Mouse (Mus musculus): Measurements from ENCODE around the gene Adk. TPM values are rescaled to one million over a fixed set of nuclear protein-coding genes. Genes with fewer than 3 reads are reported as not detected.
A peak's percentile ranks its signal among the peaks of the same experiment; 100 is the strongest.

Adk gene
- polyA plus RNA-seq, 1 experiment from 2014 or later = 50.0 TPM

DNA sequence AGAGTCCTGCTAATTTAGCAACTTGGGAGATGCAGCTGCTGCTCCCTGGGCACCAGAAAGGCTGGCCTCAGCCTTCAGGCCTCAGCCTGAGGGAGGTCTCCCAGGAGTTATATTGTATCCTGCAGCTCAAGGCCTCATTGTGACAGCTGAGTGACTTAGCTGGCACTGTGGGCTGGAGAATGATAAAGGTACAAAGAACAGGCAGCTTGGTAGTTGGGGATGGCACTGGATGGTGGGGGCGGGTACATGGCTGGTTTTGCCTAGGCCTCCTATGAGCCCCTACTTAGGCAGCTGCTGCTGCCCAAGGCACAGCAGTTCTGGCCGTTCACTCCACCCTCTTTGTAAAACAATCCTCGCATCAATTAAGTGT is 436.7 kb downstream of the Adk start:
- ATAC-seq = peak; percentile 77; the same call in 1 of the 2 replicates
- 50% methylated on average over 3 of the region's 3 CpGs for WGBS
- H3K27ac ChIP-seq = peak overlapping the region; percentile 44

DNA sequence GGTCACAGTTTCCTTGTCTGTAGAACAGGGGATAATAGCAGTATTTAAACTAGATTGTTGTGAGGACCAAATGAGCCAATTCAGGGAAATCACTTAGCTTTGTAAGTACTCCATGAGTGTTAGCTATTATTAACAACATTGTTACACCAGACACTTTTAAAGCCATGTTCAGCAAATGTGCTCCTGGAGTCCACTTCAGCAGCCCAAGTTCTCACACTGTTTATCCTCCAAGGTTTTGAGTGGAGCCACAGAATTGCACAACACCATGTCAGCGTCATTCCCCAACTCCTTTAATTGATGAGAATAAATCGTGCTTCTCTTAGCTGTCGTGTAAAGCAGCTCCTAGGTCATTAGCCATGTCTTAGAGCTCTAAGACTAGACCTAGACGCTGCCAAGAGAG is 437.8 kb downstream of the Adk start:
- Histone ChIP-seq H3K27me3 (no peaks in the 10 kb centered on the region), H3K4me3 (replicated peaks) (no peak overlapping the region), H3K4me2 (replicated peaks) (no peak overlapping the region), H3K27ac (no peak overlapping the region), H3K9me3 (no peaks in the 10 kb centered on the region), H3K9ac (replicated peaks) (no peak overlapping the region), H3K36me3 (no peaks in the 10 kb centered on the region), H3K4me1 (replicated peaks) (peaks cover 8% of the 10 kb centered on the region)
- ATAC-seq = no peak
- WGBS = 75% methylated on average over 4 of the region's 4 CpGs

More for the DNA sequence above, 436.7 kb downstream of the Adk start:
- Histone ChIP-seq H3K27me3 (no peaks in the 10 kb centered on the region), H3K4me3 (replicated peaks) (no peak overlapping the region), H3K4me1 (replicated peaks) (peaks cover 8% of the 10 kb centered on the region), H3K9ac (replicated peaks) (no peak overlapping the region; the same call in 1 of the 2 replicates), H3K9me3 (no peaks in the 10 kb centered on the region), H3K36me3 (no peaks in the 10 kb centered on the region), H3K4me2 (replicated peaks) (no peak overlapping the region)

Other genes starting within 250 kb of the Adk start
- 0.19 and 0.34 TPM in 2 replicates for gene Plau, start 215.9 kb upstream of the Adk start, polyA plus RNA-seq (2015; fragmentation: Nextera tagmentation; extraction: Ambion mirVana)
- 9.7 and 11.2 TPM in 2 replicates for gene Vcl, start 123.2 kb upstream of the Adk start, polyA plus RNA-seq (2015; fragmentation: Nextera tagmentation; extraction: Ambion mirVana)
- 103 TPM in 2 replicates for gene Ap3m1, start 66 bp upstream of the Adk start, polyA plus RNA-seq (2015; fragmentation: Nextera tagmentation; extraction: Ambion mirVana)